ENCODE assay signal across 12 mouse cellular contexts in the genomic region with DNA sequence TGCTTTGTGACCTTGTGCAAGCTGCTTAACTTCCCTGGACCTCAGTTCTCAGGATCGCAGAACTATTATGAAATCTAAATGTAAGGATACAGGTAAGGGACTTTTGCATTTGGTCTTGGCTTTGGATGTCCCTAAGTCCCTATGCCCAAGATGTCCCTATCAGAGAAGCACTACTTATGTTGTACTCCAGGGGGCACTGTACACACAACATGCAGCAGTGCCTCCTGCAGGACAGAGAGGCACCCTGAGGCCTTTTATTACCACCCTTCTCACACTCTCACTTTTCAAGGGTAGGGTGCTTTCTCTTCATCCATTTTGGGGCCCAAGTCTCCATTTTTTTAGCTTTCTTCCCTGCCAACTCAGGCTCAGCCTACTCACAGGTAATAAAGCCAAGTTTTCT. TPM values are rescaled to one million over a fixed set of nuclear protein-coding genes. Genes with fewer than 3 reads are reported as not detected.
DNase-seq lines count a peak whose midpoint lies in the region; TF ChIP-seq lines count a peak whose summit lies in the region.
"Had no signal": no experiment of that assay in that cellular context is flagged by ENCODE, and none has a peak within 500 bp of the region (broad histone marks: within the 10 kb centered on the region; RNA-seq: fewer than 3 reads in every experiment).

No protein-coding gene starts in this region.

- TF ChIP-seq POLR2A in ES-Bruce4 (IDR thresholded peaks at IDR 0.05; ENCODE audit: insufficient read depth, low read length) = no peak

- no peak overlapping the region for H3K9ac ChIP-seq in ES-Bruce4 (ENCODE audit: low read depth, poor library complexity, severe bottlenecking)
- H3K9ac ChIP-seq: lung, embryonic 15.5 days; neural tube, embryonic 15.5 days had no signal

- no peaks in the 10 kb centered on the region for H3K4me1 ChIP-seq in ES-Bruce4 (ENCODE audit: control insufficient read depth, insufficient read depth, low read length)
- H3K4me1 ChIP-seq: lung, embryonic 15.5 days; neural tube, embryonic 15.5 days had no signal

- TF ChIP-seq EP300 in ES-Bruce4 (IDR thresholded peaks at IDR 0.05; ENCODE audit: insufficient read depth, low read depth, low read length) = no peak

- DNase-seq in left cerebral cortex, adult 2 months (ENCODE audit: extremely low spot score in 1 of 2, low spot score in 2 of 2) = no peak
- no peak for DNase-seq in left cerebral cortex, postnatal 10 days (ENCODE audit: extremely low spot score in 1 of 2, low spot score in 2 of 2)
- DNase-seq in c-Kit-positive CD71-negative TER-119-negative erythroid progenitor cells, embryonic 14.5 days (ENCODE audit: low read depth) = peak; percentile 45
- DNase-seq in retina, postnatal 1 day = peak; percentile 36
- no peak for DNase-seq in Muller cell, postnatal 12 days (ENCODE audit: inconsistent ontology term)
- DNase-seq in kidney, adult 18-20 months = no peak
- DNase-seq in MN1 (ENCODE audit: low spot score) = no peak
- DNase-seq: kidney, postnatal 4 days had no signal

- H3K27me3 ChIP-seq in ES-Bruce4 (ENCODE audit: control insufficient read depth, insufficient read depth, low read length, poor library complexity, severe bottlenecking) = no peaks in the 10 kb centered on the region
- H3K27me3 ChIP-seq: lung, embryonic 15.5 days; neural tube, embryonic 15.5 days had no signal

- H3K27ac ChIP-seq in left cerebral cortex, adult 2 months = no peak overlapping the region
- H3K27ac ChIP-seq in ES-Bruce4 (ENCODE audit: insufficient read depth, low read length) = no peak overlapping the region
- H3K27ac ChIP-seq: lung, embryonic 15.5 days; neural tube, embryonic 15.5 days had no signal

- H3K9me3 ChIP-seq in ES-Bruce4 (replicated peaks; ENCODE audit: control insufficient read depth, insufficient read depth, low read length, poor library complexity, severe bottlenecking) = no peaks in the 10 kb centered on the region
- H3K9me3 ChIP-seq: lung, embryonic 15.5 days; neural tube, embryonic 15.5 days had no signal

- peak; percentile 46 for TF ChIP-seq CTCF in left cerebral cortex, adult 2 months (IDR thresholded peaks at IDR 0.05)
- peak; percentile 71 for TF ChIP-seq CTCF in ES-Bruce4 (IDR thresholded peaks at IDR 0.05; ENCODE audit: low read depth, low read length)

- H3K4me3 ChIP-seq in left cerebral cortex, adult 2 months = no peak overlapping the region
- H3K4me3 ChIP-seq in ES-Bruce4 (ENCODE audit: low read depth, low read length) = no peak overlapping the region
- H3K4me3 ChIP-seq: lung, embryonic 15.5 days; neural tube, embryonic 15.5 days had no signal

- intact Hi-C loops in left cerebral cortex, adult 2 months (cut with DNase I) = no loop called here
- intact Hi-C loops in left cerebral cortex, postnatal 10 days (cut with DNase I) = no loop called here

- H3K36me3 ChIP-seq in ES-Bruce4 (ENCODE audit: control insufficient read depth, insufficient read depth, low read length, poor library complexity, severe bottlenecking) = no peaks in the 10 kb centered on the region
- H3K36me3 ChIP-seq: lung, embryonic 15.5 days; neural tube, embryonic 15.5 days had no signal

RNA-seq across cellular contexts. Expression of gene Kcnj1, which starts 15.8 kb away (rescaled TPM):
- not detected for total RNA-seq in left cerebral cortex, adult 2 months (2021)
- not detected for total RNA-seq in left cerebral cortex, postnatal 10 days (2021)
- polyA plus RNA-seq in ES-Bruce4 (2011; ENCODE audit: insufficient read depth, insufficient read length, low read depth, missing spikeins) = not detected in 2 replicates
- polyA plus RNA-seq: heart, embryonic 14.5 days; lung, embryonic 15.5 days; neural tube, embryonic 15.5 days had no signal

RNA-seq across cellular contexts. Expression of gene Kcnj5, which starts 44.0 kb away (rescaled TPM):
- under 1 TPM; 0.45 to 0.47 TPM for total RNA-seq in left cerebral cortex, adult 2 months (2021)
- total RNA-seq in left cerebral cortex, postnatal 10 days (2021) = 1 to 10 TPM; 1.6 to 1.7 TPM
- not detected in 2 replicates for polyA plus RNA-seq in ES-Bruce4 (2011; ENCODE audit: insufficient read depth, insufficient read length, low read depth, missing spikeins)

Comparison
In these comparisons a context has a peak if more than half of its experiments do, and no peak if none do; other contexts are left out.
1. DNase-seq: peak in c-Kit-positive CD71-negative TER-119-negative erythroid progenitor cells, embryonic 14.5 days (single experiment) and retina, postnatal 1 day (single experiment); none in left cerebral cortex, adult 2 months (0 of 2), left cerebral cortex, postnatal 10 days (0 of 2), Muller cell, postnatal 12 days (single experiment), kidney, adult 18-20 months (single experiment) and MN1 (single experiment).